In the genomic region with DNA sequence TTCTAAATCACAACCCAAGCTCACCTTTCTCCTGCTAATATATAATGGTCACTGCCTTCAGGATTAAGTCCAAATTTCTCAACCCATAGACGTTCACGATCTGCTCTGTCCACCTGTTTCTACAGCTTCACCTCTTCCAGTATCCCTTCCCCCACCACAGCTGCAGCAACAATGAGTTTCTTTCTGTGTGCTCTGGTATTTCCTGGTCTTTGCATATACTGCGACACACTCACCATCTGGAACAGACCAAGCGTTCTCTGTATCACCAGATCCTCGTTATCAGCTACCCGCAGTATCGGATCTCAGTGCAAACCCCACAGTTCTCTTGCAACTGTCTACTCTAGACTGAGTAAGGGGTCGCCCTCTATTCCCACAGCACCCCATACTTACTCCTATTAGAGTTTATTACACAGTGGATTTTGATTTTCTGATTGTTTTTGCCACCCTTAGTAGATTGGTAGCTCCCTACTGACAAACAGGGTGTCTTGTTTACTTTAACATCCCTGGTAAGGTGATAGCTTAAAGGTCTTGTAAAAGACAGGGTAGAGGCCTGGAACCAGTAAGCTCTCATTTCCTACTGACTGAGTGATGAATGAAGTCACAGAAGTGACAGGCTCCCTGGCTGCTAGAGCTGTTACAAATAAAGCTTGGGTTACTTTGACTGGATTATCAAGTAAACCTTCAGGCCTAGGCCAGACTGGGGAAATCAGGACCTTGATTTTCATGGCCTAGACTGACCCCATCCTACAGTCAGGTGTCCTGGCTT, we compare ENCODE assay signal across 10 mouse cellular contexts. TPM values are rescaled to one million over a fixed set of nuclear protein-coding genes. Genes with fewer than 3 reads are reported as not detected.
DNase-seq lines count a peak whose midpoint lies in the region; ATAC-seq lines count a peak whose summit lies in the region.
"Had no signal": no experiment of that assay in that cellular context is flagged by ENCODE, and none has a peak within 500 bp of the region (broad histone marks: within the 10 kb centered on the region; RNA-seq: fewer than 3 reads in every experiment).

No protein-coding gene starts in this region.

- no peaks in the 10 kb centered on the region for H3K36me3 ChIP-seq in liver, embryonic 11.5 days (ENCODE audit: control insufficient read depth, insufficient read depth, low read length)
- H3K36me3 ChIP-seq: embryonic facial prominence, embryonic 15.5 days had no signal

- intact Hi-C loops in heart, postnatal 25 days (cut with DNase I), result no loop called here

- peak; percentile 31; the same call in 1 of the 2 replicates for ATAC-seq in liver, embryonic 11.5 days (replicated peaks; ENCODE audit: low FRiP score)
- 0 out of 2 replicates have a peak, but pooled peaks have one; percentile 8 for ATAC-seq in common myeloid progenitor, adult 5-6 weeks (replicated peaks; ENCODE audit: low read depth, poor library complexity, severe bottlenecking)

- 46% methylated on average over 8 of the region's 8 CpGs for WGBS in liver, embryonic 11.5 days

- H3K4me3 ChIP-seq in liver, embryonic 11.5 days (ENCODE audit: low read depth, low read length), result no peak overlapping the region
- H3K4me3 ChIP-seq: embryonic facial prominence, embryonic 15.5 days had no signal

- no peak for DNase-seq in liver, embryonic 11.5 days (ENCODE audit: low spot score)
- DNase-seq in liver, result no peak
- peak; percentile 60 for DNase-seq in forelimb bud, embryonic 11.5 days (ENCODE audit: low read depth, low spot score)
- DNase-seq in mesoderm, embryonic 11.5 days (ENCODE audit: low read depth, low spot score), result peak; percentile 40
- no peak for DNase-seq in right cerebral cortex, postnatal 10 days (ENCODE audit: low spot score in 2 of 2)
- no peak for DNase-seq in cerebellum, postnatal 14 days
- DNase-seq in heart, postnatal 25 days (ENCODE audit: low spot score), result no peak
- DNase-seq: kidney, postnatal 25 days had no signal

- no peak overlapping the region for H3K4me2 ChIP-seq in liver, embryonic 11.5 days
- H3K4me2 ChIP-seq: embryonic facial prominence, embryonic 15.5 days had no signal

- H3K27me3 ChIP-seq in liver, embryonic 11.5 days (replicated peaks; ENCODE audit: control insufficient read depth, insufficient read depth, low read length), result no peaks in the 10 kb centered on the region
- H3K27me3 ChIP-seq: embryonic facial prominence, embryonic 15.5 days had no signal

- no peaks in the 10 kb centered on the region for H3K4me1 ChIP-seq in liver, embryonic 11.5 days (replicated peaks; ENCODE audit: control insufficient read depth, insufficient read depth, low read length)

- no peak overlapping the region for H3K9ac ChIP-seq in liver, embryonic 11.5 days (ENCODE audit: low read depth, low read length)
- H3K9ac ChIP-seq: embryonic facial prominence, embryonic 15.5 days had no signal

- H3K27ac ChIP-seq in liver, embryonic 11.5 days (ENCODE audit: low read depth, low read length), result no peak overlapping the region
- H3K27ac ChIP-seq: embryonic facial prominence, embryonic 15.5 days had no signal

- H3K9me3 ChIP-seq in liver, embryonic 11.5 days (ENCODE audit: control insufficient read depth, low read length), result no peaks in the 10 kb centered on the region
- H3K9me3 ChIP-seq: embryonic facial prominence, embryonic 15.5 days had no signal

RNA-seq across cellular contexts. Expression of gene Erbin, which starts 37.0 kb away (rescaled TPM):
- polyA plus RNA-seq in liver, embryonic 11.5 days (2014; fragmentation: Nextera tagmentation; extraction: Ambion mirVana), result 16.2 and 17.8 TPM in 2 replicates
- 143 and 174 TPM in 2 replicates for total RNA-seq in common myeloid progenitor, adult 5-6 weeks (2017)
- 10 to 100 TPM; 44.0 to 48.6 TPM for total RNA-seq in heart, postnatal 25 days (2021)

Comparison
In these comparisons a context has a peak if more than half of its experiments do, and no peak if none do; other contexts are left out.
1. DNase-seq: peak in forelimb bud, embryonic 11.5 days (single experiment) and mesoderm, embryonic 11.5 days (single experiment); none in liver, embryonic 11.5 days (single experiment), liver (single experiment), right cerebral cortex, postnatal 10 days (0 of 2), cerebellum, postnatal 14 days (0 of 2) and heart, postnatal 25 days (single experiment).